Mouse (Mus musculus) lung, adult 2 months (tissue): Measurements from ENCODE around the gene Gm27021. TPM values are rescaled to one million over a fixed set of nuclear protein-coding genes. Genes with fewer than 3 reads are reported as not detected.

Experiments
- DNase-seq: peaks from one replicate; pipeline ENCODE4 v3.0.0; 2022
- H3K4me1 ChIP-seq: fragments of 200-500 bp; 2 replicates; pipeline ENCODE4 v1.6.1; 2011; ENCODE audit warnings: low read length; ENCODE audit not compliant: control insufficient read depth, insufficient read depth
- H3K4me3 ChIP-seq: fragments of 200-500 bp; replicated peaks from 2 replicates; pipeline ENCODE3; 2011; ENCODE audit warnings: low read depth, mild to moderate bottlenecking, control low read depth, low read length; ENCODE audit errors: extremely low read depth
- CTCF ChIP-seq: fragments of 200-500 bp; IDR thresholded peaks from 2 replicates; pipeline ENCODE4 v1.5.1; 2011; ENCODE audit warnings: mild to moderate bottlenecking, low read length, control low read depth; ENCODE audit not compliant: insufficient read depth
- POLR2A ChIP-seq: fragments of 200-500 bp; IDR thresholded peaks from 2 replicates; pipeline ENCODE4 v1.6.1; 2011; ENCODE audit warnings: low read depth, mild to moderate bottlenecking, control low read depth, low read length, borderline replicate concordance; ENCODE audit errors: extremely low read depth
- WGBS: fragments of 180-500 bp; shearing (Covaris S2); methylation state at CpG from one replicate; pipeline ENCODE4 v1.1.7; 2018; 5-methylcytosine and 5-hydroxymethylcytosine counted together
- polyA plus RNA-seq: library from polyadenylated mRNA; depleted of rRNA; stranded (reverse); fragments of >200 nt; gene quantifications from 2 replicates; pipeline ENCODE4 v1.2.3, GENCODE M21; 2012

Gm27021 gene
- polyA plus RNA-seq, 1 experiment: 0.92 TPM

GRCm38 (mm10) chr8:120575801-120576200 lies 92.1 kb downstream of the Gm27021 start:
- DNase-seq: no peak
- no peak for TF ChIP-seq POLR2A
- 72% methylated on average over 9 of the region's 9 CpGs for WGBS
- Histone ChIP-seq H3K4me1 (no peaks in the 10 kb centered on the region), H3K4me3 (no peak overlapping the region)

GRCm38 (mm10) chr8:120574941-120575340 lies 92.9 kb downstream of the Gm27021 start:
- 68% methylated on average over 19 of the region's 19 CpGs for WGBS
- H3K4me1 ChIP-seq: no peaks in the 10 kb centered on the region
- no peak for DNase-seq
- H3K4me3 ChIP-seq: no peak overlapping the region
- TF ChIP-seq CTCF (no peak), POLR2A (no peak)

DNA sequence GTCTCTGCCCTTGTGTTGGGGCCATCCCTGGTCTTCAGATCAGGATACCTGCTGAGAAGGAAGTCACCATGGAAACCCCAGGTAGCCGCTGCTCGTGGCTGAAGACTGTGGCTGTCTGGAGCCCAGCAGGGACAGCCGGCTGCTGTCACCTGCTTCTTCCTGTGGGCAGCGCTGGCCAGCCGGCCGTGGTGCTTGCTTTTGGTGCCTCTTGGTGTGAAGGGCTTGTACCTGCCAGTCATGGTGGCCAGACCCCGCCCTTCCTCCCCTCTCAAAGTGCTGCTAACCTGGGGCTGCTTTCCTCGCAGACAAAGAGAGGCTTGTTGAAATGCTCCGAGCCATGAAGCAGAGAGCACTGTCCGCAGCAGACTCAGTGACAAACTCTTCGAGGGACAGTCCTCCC lies 94.0 kb downstream of the Gm27021 start:
- TF ChIP-seq CTCF: no peak
- TF ChIP-seq POLR2A: no peak
- WGBS: 71% methylated on average over 11 of the region's 11 CpGs

GRCm38 (mm10) chr8:120572534-120572933 lies 95.3 kb downstream of the Gm27021 start:
- TF ChIP-seq CTCF (no peak), POLR2A (no peak)
- Histone ChIP-seq H3K4me1 (no peaks in the 10 kb centered on the region), H3K4me3 (no peak overlapping the region)
- no peak for DNase-seq
- 78% methylated on average over 21 of the region's 21 CpGs for WGBS

More for the DNA sequence above, 94.0 kb downstream of the Gm27021 start:
- H3K4me1 ChIP-seq: no peaks in the 10 kb centered on the region
- no peak for DNase-seq
- H3K4me3 ChIP-seq: no peak overlapping the region

DNA sequence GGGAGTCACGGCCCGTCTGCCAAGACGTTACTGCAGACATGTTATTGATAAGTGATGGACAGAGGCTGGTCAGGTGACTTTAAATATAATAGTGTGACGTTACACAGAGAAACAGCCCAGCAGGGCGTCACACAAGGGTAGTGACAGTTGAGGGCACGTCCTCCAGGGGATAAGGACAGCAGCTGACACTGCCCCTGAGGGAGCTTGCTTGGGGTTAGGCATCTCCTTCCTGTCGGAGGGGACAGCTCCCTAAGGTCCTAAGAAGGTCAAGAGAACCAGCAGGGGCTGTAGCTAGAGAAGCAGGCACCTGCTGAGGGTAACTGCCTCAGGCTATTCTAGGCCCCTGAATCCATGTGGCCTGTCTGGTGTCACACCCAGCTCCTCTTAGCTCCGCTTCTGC lies 96.3 kb downstream of the Gm27021 start:
- no peak overlapping the region for H3K4me3 ChIP-seq
- WGBS: 95% methylated on average over 8 of the region's 8 CpGs
- H3K4me1 ChIP-seq: no peaks in the 10 kb centered on the region
- TF ChIP-seq POLR2A (no peak), CTCF (no peak)
- DNase-seq: no peak

- peak; percentile 81 for TF ChIP-seq CTCF
- TF ChIP-seq POLR2A: no peak
- Histone ChIP-seq H3K4me3 (no peak overlapping the region), H3K4me1 (no peaks in the 10 kb centered on the region)
- WGBS: 55% methylated on average over 13 of the region's 13 CpGs
- peak; percentile 79 for DNase-seq
These were observed 97.8 kb downstream of the Gm27021 start for GRCm38 (mm10) chr8:120569939-120570715.

DNA sequence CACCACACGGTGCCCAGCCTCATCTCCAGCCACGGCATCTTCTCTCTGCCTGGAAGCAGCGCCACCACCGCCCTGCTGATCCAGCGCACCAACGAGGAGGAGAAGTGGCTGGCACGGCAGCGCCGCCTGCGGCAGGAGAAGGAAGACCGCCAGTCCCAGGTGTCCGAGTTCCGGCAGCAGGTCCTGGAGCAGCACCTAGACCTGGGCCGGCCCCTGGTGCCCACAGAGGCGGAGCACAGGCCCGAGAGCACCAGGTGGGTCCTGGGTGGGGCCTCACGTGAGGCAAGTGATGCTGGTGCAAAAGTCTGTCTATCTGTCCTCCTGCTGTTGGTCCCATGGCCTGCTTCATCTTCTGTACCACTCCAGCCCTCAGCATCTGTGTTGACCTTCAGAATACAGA lies 98.8 kb downstream of the Gm27021 start:
- whole genome bisulfite sequencing: 92% methylated on average over 17 of the region's 17 CpGs
- DNase-seq: no peak
- Histone ChIP-seq H3K4me3 (no peak overlapping the region), H3K4me1 (peaks cover 4% of the 10 kb centered on the region; the same call in 1 of the 2 replicates)
- TF ChIP-seq POLR2A (no peak), CTCF (no peak)

DNA sequence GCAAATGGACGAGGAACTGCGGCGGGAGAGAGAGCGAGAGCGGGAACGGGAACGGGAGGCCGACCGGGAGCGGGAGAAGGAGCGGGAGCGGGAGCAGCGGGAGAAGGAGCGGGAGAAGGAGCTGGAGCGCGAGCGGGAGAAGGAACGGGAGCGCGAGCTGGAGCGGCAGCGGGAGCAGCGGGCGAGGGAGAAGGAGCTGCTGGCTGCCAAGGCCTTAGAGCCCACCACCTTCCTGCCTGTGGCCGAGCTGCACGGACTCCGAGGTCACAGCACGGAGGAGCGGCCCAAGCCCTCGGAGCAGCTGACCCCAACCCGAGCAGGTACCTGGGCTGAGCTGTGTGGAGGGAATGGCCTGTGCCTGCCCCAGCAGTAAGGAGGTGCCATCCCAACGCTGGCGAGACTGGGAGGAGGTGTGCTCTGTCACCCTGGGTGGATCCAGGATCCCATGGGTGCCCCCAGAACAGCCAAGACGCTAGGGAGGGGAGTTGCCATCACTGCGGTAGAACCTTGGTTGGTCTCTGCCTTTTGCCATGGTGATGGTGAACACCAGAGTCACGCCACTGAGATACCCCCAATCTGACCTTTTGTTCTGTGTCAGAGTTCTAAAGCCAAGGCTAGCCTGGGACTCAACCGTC lies 99.6 kb downstream of the Gm27021 start:
- no peak for DNase-seq
- 95% methylated on average over 37 of the region's 37 CpGs for WGBS
- no peak for TF ChIP-seq CTCF
- TF ChIP-seq POLR2A: no peak
- Histone ChIP-seq H3K4me3 (no peak overlapping the region), H3K4me1 (peaks cover 9% of the 10 kb centered on the region)

GRCm38 (mm10) chr8:120567731-120568130 lies 100.1 kb downstream of the Gm27021 start:
- DNase-seq: no peak
- TF ChIP-seq CTCF: no peak
- H3K4me1 ChIP-seq: peaks cover 15% of the 10 kb centered on the region
- H3K4me3 ChIP-seq: no peak overlapping the region
- 98% methylated on average over 17 of the region's 17 CpGs for WGBS

- Histone ChIP-seq H3K4me3 (no peak overlapping the region), H3K4me1 (peaks cover 19% of the 10 kb centered on the region)
- DNase-seq: no peak
- TF ChIP-seq CTCF (no peak), POLR2A (no peak)
- WGBS: 82% methylated on average over 8 of the region's 8 CpGs
These were observed 101.2 kb downstream of the Gm27021 start for GRCm38 (mm10) chr8:120566681-120567080.
